Mouse (Mus musculus): ENCODE data around the gene Slc39a10.
"Not testable (repeated sequence)": the region's sequence is repeated elsewhere in the genome, so short reads cannot be mapped to it uniquely, and the experiment has no call there.

Slc39a10 gene

DNA sequence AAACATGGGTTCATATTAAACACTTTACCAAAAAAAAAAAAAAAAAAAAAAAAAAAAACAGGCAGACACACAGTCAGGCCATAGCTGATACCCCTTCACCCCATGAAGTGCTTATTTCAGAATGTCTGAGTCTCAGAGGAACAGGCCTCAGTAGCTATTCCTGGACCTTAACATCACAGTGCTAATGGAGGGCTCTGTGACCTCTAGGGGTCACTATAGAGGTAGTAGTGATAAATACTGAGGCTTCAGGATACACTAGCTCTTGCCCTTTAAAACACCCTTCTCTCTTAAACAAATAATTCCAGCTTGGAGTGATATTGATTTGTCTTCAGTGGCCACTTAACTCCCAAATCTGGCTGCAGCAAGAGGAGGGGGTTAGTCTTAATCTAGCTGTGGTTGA is 123.3 kb downstream of the Slc39a10 start:
- not testable (repeated sequence) for DNase-seq

DNA sequence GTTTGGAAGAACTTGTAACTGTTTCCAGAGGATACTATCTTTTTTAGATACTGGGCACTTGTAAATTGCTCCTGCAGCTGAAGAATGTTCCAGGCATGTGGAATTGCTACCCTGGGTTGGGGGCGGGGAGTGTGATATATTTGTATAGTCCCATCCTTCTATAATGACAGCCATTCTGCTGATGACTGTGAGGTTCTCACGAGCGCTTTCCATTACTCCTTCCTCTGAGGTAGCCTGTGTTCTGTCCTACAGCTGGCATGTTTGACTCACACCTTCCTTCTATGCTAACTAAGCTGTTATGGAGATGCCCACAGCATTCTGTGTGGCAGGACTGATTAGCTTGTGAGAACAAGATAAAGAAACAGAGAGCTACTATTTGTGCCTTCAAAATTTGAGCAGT is 128.1 kb downstream of the Slc39a10 start:
- not testable (repeated sequence) for DNase-seq
